ENCODE assay signal across 18 mouse cellular contexts in genomic region chr1:166901574-166901973, GRCm38 (mm10).
"Had no signal": no experiment of that assay in that cellular context is flagged by ENCODE, and none has a peak within 500 bp of the region (broad histone marks: within the 10 kb centered on the region; RNA-seq: fewer than 3 reads in every experiment).

No protein-coding gene starts in this region.

- H3K9me3 ChIP-seq: lung, embryonic 15.5 days; neural tube, embryonic 12.5 days; stomach, embryonic 15.5 days had no signal

- H3K4me3 ChIP-seq: lung, embryonic 15.5 days; megakaryocyte, embryonic 14.5 days; neural tube, embryonic 12.5 days; stomach, embryonic 15.5 days had no signal

- H3K4me2 ChIP-seq: lung, embryonic 15.5 days; midbrain, embryonic 11.5 days; neural tube, embryonic 12.5 days; stomach, embryonic 15.5 days had no signal

- H3K27me3 ChIP-seq: lung, embryonic 15.5 days; neural tube, embryonic 12.5 days; stomach, embryonic 15.5 days had no signal

- H3K36me3 ChIP-seq: lung, embryonic 15.5 days; neural tube, embryonic 12.5 days; stomach, embryonic 15.5 days had no signal

- DNase-seq: liver, postnatal 0 days; lung, adult 2 months; lung, postnatal 14 days; lung, postnatal 36 days; midbrain, embryonic 14.5 days; right cerebral cortex, postnatal 14 days; thymus, adult 2 months; thymus, postnatal 25 days; thymus, postnatal 4 days had no signal

- H3K4me1 ChIP-seq: neural tube, embryonic 12.5 days; stomach, embryonic 15.5 days had no signal

- H3K27ac ChIP-seq: lung, embryonic 15.5 days; macrophage; neural tube, embryonic 12.5 days; stomach, embryonic 15.5 days; stomach, postnatal 0 days had no signal

- H3K9ac ChIP-seq: liver, postnatal 0 days; lung, embryonic 15.5 days; neural tube, embryonic 12.5 days; stomach, embryonic 15.5 days had no signal

- ATAC-seq: liver, postnatal 0 days; lung, postnatal 0 days; midbrain, embryonic 16.5 days had no signal
